Mouse (Mus musculus) hindbrain, embryonic 11.5 days (tissue): ENCODE results near the gene Rbm19. TPM values are rescaled to one million over a fixed set of nuclear protein-coding genes. Genes with fewer than 3 reads are reported as not detected.
A peak's percentile ranks its signal among the peaks of the same experiment; 100 is the strongest.

Experiments
- ATAC-seq: fragments of 200-750 bp; cut with Nextera tagmentation; 2 replicates; pipeline ENCODE4 v1.8.0; 2017; ENCODE audit warnings: mild to moderate bottlenecking, moderate TSS enrichment, moderate library complexity; ENCODE audit not compliant: low FRiP score
- DNase-seq: peaks from one replicate; pipeline ENCODE4 v3.0.0-alpha.2; 2015; ENCODE audit warnings: low spot score
- H3K27ac ChIP-seq: fragments of 300-500 bp; sonication (generic); 2 replicates; pipeline ENCODE4 v1.5.1; 2014; ENCODE audit warnings: mild to moderate bottlenecking, low read depth, low read length
- H3K27me3 ChIP-seq: fragments of 300-500 bp; sonication (generic); 2 replicates; pipeline ENCODE4 v1.6.1; 2014; ENCODE audit warnings: mild to moderate bottlenecking, low read length, moderate library complexity, mixed read lengths; ENCODE audit not compliant: control insufficient read depth, insufficient read depth
- H3K36me3 ChIP-seq: fragments of 300-500 bp; sonication (generic); 2 replicates; pipeline ENCODE4 v1.6.1; 2014; ENCODE audit warnings: mild to moderate bottlenecking, low read length, moderate library complexity, mixed read lengths; ENCODE audit not compliant: control insufficient read depth, insufficient read depth
- H3K4me1 ChIP-seq: fragments of 300-500 bp; sonication (generic); replicated peaks from 2 replicates; pipeline ENCODE4 v1.6.1; 2014; ENCODE audit warnings: low read length, mixed read lengths; ENCODE audit not compliant: control insufficient read depth, insufficient read depth
- H3K4me2 ChIP-seq: fragments of 300-500 bp; sonication (generic); replicated peaks from 2 replicates; pipeline ENCODE4 v1.6.1; 2014; ENCODE audit warnings: mild to moderate bottlenecking, low read depth, low read length
- H3K4me3 ChIP-seq: fragments of 300-500 bp; sonication (generic); 2 replicates; pipeline ENCODE4 v1.5.1; 2014; ENCODE audit warnings: low read depth, low read length
- H3K9ac ChIP-seq: fragments of 300-500 bp; sonication (generic); 2 replicates; pipeline ENCODE4 v1.6.1; 2014; ENCODE audit warnings: low read depth, low read length
- H3K9me3 ChIP-seq: fragments of 300-500 bp; sonication (generic); 2 replicates; pipeline ENCODE4 v1.6.1; 2016; ENCODE audit warnings: low read length; ENCODE audit not compliant: control insufficient read depth
- WGBS: fragments of 180-500 bp; shearing (Covaris S2); extraction: QIAGEN DNeasy Blood & Tissue Kit; methylation state at CpG from one replicate; pipeline ENCODE4 v1.1.7; 2014; 5-methylcytosine and 5-hydroxymethylcytosine counted together
- polyA plus RNA-seq: library from polyadenylated mRNA; unstranded; fragments of >200 nt; fragmentation: Nextera tagmentation; extraction: Ambion mirVana; gene quantifications from 2 replicates; pipeline ENCODE4 v1.2.1, GENCODE M21; 2014

Rbm19 gene
- polyA plus RNA-seq, 1 experiment from 2014 or later, result 28.7 TPM

- no peak overlapping the region for H3K4me3 ChIP-seq
- DNase-seq (no peak), ATAC-seq (no peak)
- H3K36me3 ChIP-seq, result peaks cover 4% of the 10 kb centered on the region; the same call in 1 of the 2 replicates
- H3K4me2 ChIP-seq, result no peak overlapping the region
- no peak overlapping the region for H3K9ac ChIP-seq
- no peaks in the 10 kb centered on the region for H3K27me3 ChIP-seq
- no peak overlapping the region for H3K27ac ChIP-seq
- H3K4me1 ChIP-seq, result no peaks in the 10 kb centered on the region
- H3K9me3 ChIP-seq, result no peaks in the 10 kb centered on the region
- WGBS, result 95% methylated on average over 7 of the region's 7 CpGs
These were observed 12.8 kb downstream of the Rbm19 start for GRCm38 (mm10) chr5:120129070-120129469.

- Histone ChIP-seq H3K9ac (no peak overlapping the region), H3K27ac (no peak overlapping the region), H3K36me3 (peaks cover 2% of the 10 kb centered on the region; the same call in 1 of the 2 replicates), H3K9me3 (no peaks in the 10 kb centered on the region), H3K4me3 (no peak overlapping the region), H3K4me1 (no peaks in the 10 kb centered on the region), H3K4me2 (no peak overlapping the region), H3K27me3 (no peaks in the 10 kb centered on the region)
- no peak for DNase-seq
- ATAC-seq, result no peak
- WGBS, result 95% methylated on average over 7 of the region's 7 CpGs
These were observed 13.5 kb downstream of the Rbm19 start for GRCm38 (mm10) chr5:120129761-120130160.

- H3K4me1 ChIP-seq, result no peaks in the 10 kb centered on the region
- H3K4me2 ChIP-seq, result no peak overlapping the region
- peaks cover 2% of the 10 kb centered on the region; the same call in 1 of the 2 replicates for H3K36me3 ChIP-seq
- H3K27me3 ChIP-seq, result no peaks in the 10 kb centered on the region
- ATAC-seq (no peak), DNase-seq (no peak)
- no peak overlapping the region for H3K9ac ChIP-seq
- no peaks in the 10 kb centered on the region for H3K9me3 ChIP-seq
- WGBS, result 100% methylated on average over 2 of the region's 2 CpGs
- no peak overlapping the region for H3K4me3 ChIP-seq
- no peak overlapping the region for H3K27ac ChIP-seq
These were observed 13.9 kb downstream of the Rbm19 start for GRCm38 (mm10) chr5:120130163-120130562.

- Histone ChIP-seq H3K9ac (no peak overlapping the region), H3K9me3 (no peaks in the 10 kb centered on the region), H3K4me1 (no peaks in the 10 kb centered on the region), H3K27ac (no peak overlapping the region), H3K36me3 (peaks cover 2% of the 10 kb centered on the region; the same call in 1 of the 2 replicates), H3K4me3 (no peak overlapping the region), H3K27me3 (no peaks in the 10 kb centered on the region), H3K4me2 (no peak overlapping the region)
- WGBS, result 69% methylated on average over 5 of the region's 5 CpGs
- DNase-seq (peak; percentile 67), ATAC-seq (no peak)
These were observed 15.3 kb downstream of the Rbm19 start for GRCm38 (mm10) chr5:120131600-120131999.

GRCm38 (mm10) chr5:120134000-120134399 is 17.7 kb downstream of the Rbm19 start:
- WGBS, result 49% methylated on average over 6 of the region's 6 CpGs
- DNase-seq (peak; percentile 73), ATAC-seq (no peak)

GRCm38 (mm10) chr5:120135337-120135736 is 19.1 kb downstream of the Rbm19 start:
- ATAC-seq, result no peak
- WGBS, result 90% methylated on average over 14 of the region's 14 CpGs
- H3K4me1 ChIP-seq, result 0 out of 2 replicates have a peak, but pooled peaks cover 2% of the 10 kb centered on the region
- no peaks in the 10 kb centered on the region for H3K36me3 ChIP-seq
- DNase-seq, result no peak
- no peak overlapping the region for H3K4me3 ChIP-seq
- no peak overlapping the region for H3K4me2 ChIP-seq
- H3K9ac ChIP-seq, result no peak overlapping the region
- no peak overlapping the region for H3K27ac ChIP-seq
- no peaks in the 10 kb centered on the region for H3K27me3 ChIP-seq
- no peaks in the 10 kb centered on the region for H3K9me3 ChIP-seq

More at GRCm38 (mm10) chr5:120134000-120134399, 17.7 kb downstream of the Rbm19 start:
- Histone ChIP-seq H3K4me3 (no peak overlapping the region), H3K4me1 (no peaks in the 10 kb centered on the region), H3K4me2 (no peak overlapping the region), H3K9ac (no peak overlapping the region), H3K36me3 (peaks cover 2% of the 10 kb centered on the region; the same call in 1 of the 2 replicates), H3K9me3 (no peaks in the 10 kb centered on the region), H3K27me3 (no peaks in the 10 kb centered on the region), H3K27ac (no peak overlapping the region)

- ATAC-seq (peak; percentile 17), DNase-seq (no peak)
- no peak overlapping the region for H3K4me3 ChIP-seq
- no peaks in the 10 kb centered on the region for H3K36me3 ChIP-seq
- H3K4me2 ChIP-seq, result no peak overlapping the region
- no peaks in the 10 kb centered on the region for H3K27me3 ChIP-seq
- no peaks in the 10 kb centered on the region for H3K9me3 ChIP-seq
- H3K4me1 ChIP-seq, result 0 out of 2 replicates have a peak, but pooled peaks cover 2% of the 10 kb centered on the region
- H3K9ac ChIP-seq, result no peak overlapping the region
- 71% methylated on average over 3 of the region's 3 CpGs for WGBS
- H3K27ac ChIP-seq, result peak overlapping the region; percentile 19; the same call in 1 of the 2 replicates
These were observed 19.6 kb downstream of the Rbm19 start for GRCm38 (mm10) chr5:120135823-120136222.

GRCm38 (mm10) chr5:120136236-120136675 is 20.0 kb downstream of the Rbm19 start:
- Histone ChIP-seq H3K36me3 (no peaks in the 10 kb centered on the region), H3K4me2 (no peak overlapping the region), H3K27me3 (no peaks in the 10 kb centered on the region), H3K9ac (peak overlapping the region; percentile 19; the same call in 1 of the 2 replicates), H3K27ac (peak overlapping the region; percentile 19; the same call in 1 of the 2 replicates), H3K9me3 (no peaks in the 10 kb centered on the region), H3K4me3 (no peak overlapping the region), H3K4me1 (0 out of 2 replicates have a peak, but pooled peaks cover 2% of the 10 kb centered on the region)
- peak; percentile 62 for ATAC-seq
- WGBS, result 38% methylated on average over 10 of the region's 10 CpGs
- peak; percentile 38 for DNase-seq

- no peaks in the 10 kb centered on the region for H3K36me3 ChIP-seq
- no peaks in the 10 kb centered on the region for H3K27me3 ChIP-seq
- ATAC-seq (no peak), DNase-seq (no peak)
- H3K27ac ChIP-seq, result no peak overlapping the region
- 98% methylated on average over 5 of the region's 5 CpGs for WGBS
- no peak overlapping the region for H3K4me2 ChIP-seq
- H3K9ac ChIP-seq, result no peak overlapping the region
- 0 out of 2 replicates have a peak, but pooled peaks cover 2% of the 10 kb centered on the region for H3K4me1 ChIP-seq
- H3K4me3 ChIP-seq, result no peak overlapping the region
- no peaks in the 10 kb centered on the region for H3K9me3 ChIP-seq
These were observed 20.8 kb downstream of the Rbm19 start for GRCm38 (mm10) chr5:120137038-120137437.
